Mouse (Mus musculus) right cerebral cortex, postnatal 10 days (tissue): ENCODE data around the gene Fgfr3.

ENCODE experiments used
- DNase-seq, 2 experiments: peaks; one replicate each; pipeline ENCODE4 v3.0.0; 2021; ENCODE audit warnings: low spot score in 2 of 2

Gene Fgfr3

DNA sequence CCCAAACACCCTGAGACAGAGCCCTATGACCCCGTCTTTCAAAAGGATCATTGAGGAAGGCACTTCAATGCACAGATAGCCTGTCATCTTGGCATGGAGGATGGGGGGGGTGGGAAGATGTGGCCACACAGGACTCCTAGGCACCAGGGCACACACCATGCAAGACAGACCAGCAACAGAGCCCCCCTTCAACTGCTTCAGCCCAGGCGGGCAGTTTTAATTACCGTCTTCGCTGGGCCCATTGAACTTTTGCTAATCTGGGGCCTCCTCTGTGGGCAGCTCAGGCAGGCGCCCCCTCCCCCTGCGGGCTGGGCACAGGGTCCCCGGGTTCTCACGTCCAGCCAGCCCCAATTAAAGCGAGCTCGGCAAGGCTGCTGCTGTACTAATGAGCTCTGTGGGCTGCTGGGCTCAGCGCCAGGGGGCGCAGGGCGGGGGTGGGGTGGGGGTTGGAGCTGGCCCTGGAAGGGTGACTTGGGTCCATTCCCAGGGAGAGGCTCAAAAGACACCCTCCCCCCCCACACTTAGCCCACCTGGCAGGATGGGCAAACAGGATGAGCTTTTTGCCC is 23.4 kb upstream of the Fgfr3 start:
- DNase-seq, result peak; percentile 84 to 86

- no peak for DNase-seq
Observed at GRCm38 (mm10) chr5:33698669-33699068, 22.8 kb upstream of the Fgfr3 start.

DNA sequence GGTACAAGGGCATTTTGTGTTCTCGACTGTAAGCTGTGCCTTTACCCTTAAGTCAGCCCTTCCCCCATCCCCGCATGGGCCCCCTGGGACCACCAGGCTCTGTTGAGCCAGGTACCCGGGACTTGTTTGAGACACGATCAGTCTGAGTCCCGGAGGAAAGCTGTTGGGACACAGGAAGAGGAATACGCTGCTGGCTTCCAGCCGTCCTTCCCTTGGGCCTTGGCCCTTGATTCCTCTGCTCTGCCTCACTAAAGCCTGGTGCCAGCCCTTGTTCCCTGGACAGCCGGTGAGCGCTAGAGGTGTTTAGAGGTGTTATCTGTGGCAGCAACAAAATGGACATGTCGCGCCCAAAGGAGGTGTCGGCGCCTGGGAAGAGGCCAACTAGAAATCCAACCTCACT is 21.5 kb upstream of the Fgfr3 start:
- no peak for DNase-seq

DNA sequence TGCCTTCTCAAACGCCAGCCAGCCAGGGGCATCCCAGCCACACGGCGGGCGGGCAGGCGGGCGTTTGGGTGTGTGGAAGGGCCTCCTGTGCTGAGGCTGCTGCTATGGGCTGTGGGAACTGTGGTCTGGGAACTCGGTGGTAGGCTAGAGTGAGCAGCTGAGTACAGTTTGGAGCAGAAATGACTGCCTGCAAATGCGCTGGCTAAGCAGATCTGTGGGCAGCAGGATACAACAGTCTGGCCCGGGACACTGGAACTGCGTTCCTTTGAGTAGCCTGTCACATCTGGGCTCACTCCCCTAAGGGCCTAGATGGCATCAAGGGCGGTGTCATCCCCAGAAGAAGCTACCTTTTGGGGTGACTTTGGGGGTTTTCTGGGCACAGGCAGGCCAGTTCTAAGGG is 19.6 kb upstream of the Fgfr3 start:
- no peak for DNase-seq

DNA sequence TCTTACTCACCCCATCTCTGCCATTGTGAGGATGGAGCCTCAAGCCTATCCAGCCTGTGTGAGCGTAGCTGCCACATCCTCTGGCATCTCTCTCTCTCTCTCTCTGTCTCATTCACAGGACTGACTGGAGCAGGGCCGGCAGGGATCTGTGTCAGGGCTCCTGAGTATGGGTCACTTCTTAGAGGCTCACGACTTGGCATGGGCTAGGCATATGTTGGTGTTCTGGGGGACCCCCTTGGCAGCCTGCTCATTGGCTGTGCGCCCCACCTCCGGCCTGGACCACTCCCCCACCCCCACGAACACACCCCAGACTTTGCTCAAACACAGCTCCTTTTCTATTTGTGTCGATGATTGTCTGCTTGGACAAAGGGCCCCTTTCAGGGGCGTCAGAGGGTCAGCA is 17.5 kb upstream of the Fgfr3 start:
- DNase-seq, result peak; percentile 60 to 66

DNA sequence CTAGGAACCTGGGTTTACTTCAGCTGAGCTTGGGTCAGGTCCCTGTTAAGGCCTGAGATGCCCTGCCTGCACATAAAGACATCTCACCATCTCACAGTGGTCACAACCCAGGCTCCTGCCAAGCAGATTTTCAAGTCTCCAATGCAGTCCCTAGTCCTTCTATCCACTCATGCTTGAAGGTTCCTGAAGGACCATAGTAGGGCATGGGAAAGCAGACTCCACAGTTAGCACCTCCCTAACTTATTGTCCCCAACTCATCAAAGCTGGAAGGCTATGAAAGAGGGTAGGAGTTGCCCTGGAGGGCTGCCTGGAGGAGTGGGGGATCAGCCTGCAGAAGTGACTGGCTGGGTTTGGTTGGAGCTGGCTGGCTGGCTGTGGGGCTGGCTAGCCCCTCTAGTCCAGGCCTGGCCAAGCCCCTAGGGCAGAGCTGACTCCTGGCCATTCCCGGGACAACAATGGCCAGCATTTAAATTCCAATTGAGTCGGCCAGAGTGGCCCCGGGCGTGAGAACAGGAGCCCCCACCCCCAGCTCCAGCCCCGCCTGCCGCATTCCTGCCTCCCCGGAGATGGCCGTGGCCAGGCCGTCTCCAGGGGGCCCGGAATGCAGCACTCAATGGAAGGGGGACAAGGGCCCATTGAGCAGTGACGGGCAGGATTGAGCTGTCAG is 16.4 kb upstream of the Fgfr3 start:
- DNase-seq, result peak; percentile 79 to 85

GRCm38 (mm10) chr5:33705612-33706349 is 15.7 kb upstream of the Fgfr3 start:
- DNase-seq, result no peak

DNA sequence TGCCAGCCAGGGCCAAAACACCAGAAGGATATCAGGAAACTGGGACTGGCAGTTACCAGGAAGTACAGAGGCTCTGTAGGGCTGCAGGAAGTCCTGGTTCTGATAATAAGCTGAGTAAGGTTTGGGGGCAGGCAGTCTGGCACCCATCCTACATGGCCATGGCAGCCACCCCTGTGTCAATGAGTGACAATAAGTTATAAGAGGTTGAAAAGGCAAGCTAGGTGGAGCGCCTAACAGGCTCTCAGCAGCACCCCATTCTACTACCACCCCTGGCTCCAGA is 15.2 kb upstream of the Fgfr3 start:
- DNase-seq, result no peak

DNA sequence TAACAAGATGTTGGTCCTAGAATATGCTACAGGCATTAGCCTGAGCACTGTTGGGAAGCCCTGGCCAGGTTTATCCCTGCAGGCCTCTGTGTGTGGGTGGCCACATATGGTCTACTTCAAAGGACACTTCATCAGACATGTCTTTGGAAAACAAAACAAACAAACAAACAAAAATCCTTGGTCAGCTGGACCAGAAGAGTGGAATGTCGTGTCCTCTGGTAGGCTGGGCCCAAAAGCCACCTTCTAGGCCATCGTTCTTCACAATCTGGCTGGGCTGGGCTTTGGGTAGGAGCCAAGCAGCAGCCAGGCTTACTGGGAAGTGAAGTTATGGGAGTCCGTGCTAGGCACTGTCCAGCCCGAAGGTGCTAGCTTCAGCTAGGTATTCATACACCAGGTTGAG is 14.3 kb upstream of the Fgfr3 start:
- no peak for DNase-seq

DNA sequence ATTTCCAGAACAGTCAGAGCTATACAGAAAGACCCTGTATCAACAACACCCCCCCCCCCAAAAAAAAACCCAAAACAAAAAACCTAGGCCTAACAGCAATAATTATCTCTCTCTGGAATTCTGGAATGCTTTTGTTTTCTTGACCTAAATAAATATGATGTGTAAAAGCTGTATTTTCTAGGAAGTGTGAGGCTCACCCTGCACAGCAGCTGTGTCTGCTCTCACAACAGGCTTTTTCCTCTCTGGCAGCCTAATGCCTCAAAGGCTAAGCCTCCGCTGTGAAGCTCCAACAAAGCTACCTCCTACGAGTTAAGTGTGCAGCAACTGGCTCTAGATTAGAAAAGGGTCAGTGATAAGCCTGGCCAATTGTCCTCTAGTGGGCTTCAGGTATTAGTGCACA is 12.4 kb upstream of the Fgfr3 start:
- DNase-seq, result no peak

DNA sequence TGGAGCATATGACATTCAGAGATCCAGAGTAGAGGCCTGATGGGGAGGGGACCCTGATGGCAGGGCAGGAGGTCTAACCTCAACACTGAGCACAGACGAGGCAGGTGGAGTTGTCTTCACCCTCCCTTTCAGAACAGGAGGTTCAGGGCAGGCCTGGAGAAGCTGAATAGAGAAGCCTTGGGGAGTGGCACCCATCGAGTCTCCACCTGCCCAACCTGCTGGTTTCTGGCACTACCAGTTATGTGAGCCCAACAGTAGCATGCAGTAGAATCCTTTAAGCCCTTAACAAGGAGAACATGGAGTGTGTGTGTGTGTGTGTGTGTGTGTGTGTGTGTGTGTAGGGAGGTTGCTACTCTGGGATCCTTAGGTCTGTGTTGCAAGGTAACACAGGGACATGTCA is 8.9 kb upstream of the Fgfr3 start:
- no peak for DNase-seq

GRCm38 (mm10) chr5:33715182-33715581 is 6.3 kb upstream of the Fgfr3 start:
- no peak for DNase-seq

DNA sequence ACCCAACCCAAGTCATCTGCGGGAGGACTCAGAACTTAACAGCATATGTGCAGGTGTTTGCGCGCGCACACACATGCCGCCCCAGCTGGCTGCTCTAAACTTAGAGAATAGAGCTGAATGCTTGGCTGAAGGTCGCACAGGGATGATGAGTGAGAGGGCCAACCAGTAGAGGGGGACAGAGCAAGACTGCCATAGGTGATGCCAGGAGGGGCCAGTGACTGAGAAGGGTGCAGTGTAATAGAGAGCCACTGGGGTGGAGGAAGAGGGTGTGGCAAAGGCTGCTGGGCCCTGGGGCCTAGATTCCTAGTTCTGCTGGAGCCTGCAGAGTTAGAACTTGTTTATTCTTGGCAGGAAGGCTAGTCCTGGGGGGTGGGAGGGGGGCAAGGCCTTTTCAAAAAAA is 5.0 kb upstream of the Fgfr3 start:
- no peak for DNase-seq

DNA sequence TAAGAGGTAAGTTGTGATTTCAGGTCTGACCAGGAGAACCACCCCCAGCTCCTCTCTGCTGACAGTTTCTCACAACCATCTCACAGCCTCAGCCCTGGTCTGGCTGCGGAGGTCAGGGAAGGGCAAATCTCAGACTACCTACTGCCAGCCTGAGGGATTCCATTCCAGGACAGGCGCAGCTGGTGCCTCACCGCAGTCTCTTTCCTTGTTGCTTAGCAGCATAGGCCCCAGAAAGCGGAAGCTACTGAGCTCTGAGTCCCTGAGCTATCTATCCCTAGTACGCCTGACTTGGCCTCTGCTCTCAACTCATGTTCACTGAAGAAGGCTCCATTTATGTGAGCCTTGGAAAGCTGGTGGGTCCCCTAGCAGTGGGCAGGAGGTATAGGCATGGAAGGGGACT is 3.0 kb upstream of the Fgfr3 start:
- no peak for DNase-seq

DNA sequence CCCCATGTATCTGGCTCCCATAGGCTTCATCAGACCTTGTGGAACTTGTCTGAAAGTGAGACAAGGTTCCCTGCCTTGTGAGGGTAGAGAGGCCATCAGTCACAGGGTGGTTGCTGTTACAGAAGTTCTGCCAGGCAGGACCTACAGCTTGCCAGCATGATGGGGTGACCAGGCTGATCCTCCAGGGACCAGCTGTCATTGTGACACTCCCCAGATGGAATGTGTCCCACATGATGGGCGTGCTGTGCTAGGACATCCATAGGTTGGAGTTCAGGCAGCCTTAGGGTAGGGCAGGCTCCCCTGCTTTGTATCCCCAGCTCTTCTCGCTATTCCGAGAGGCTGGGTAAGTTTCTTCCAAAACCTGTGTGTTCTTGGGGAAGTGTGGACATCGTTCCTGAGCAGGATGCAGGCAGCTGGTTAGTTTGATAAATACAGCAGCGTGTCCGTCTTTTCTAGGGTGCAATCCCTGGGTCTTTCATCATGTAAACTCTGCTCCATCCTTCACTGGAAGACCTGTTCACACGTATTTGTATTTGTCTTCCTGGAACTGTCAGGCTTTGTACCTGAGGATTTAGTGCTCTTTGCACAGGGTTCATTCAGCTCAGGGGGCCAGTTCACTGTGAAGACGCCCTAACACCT is 503 bp upstream of the Fgfr3 start:
- no peak for DNase-seq

DNA sequence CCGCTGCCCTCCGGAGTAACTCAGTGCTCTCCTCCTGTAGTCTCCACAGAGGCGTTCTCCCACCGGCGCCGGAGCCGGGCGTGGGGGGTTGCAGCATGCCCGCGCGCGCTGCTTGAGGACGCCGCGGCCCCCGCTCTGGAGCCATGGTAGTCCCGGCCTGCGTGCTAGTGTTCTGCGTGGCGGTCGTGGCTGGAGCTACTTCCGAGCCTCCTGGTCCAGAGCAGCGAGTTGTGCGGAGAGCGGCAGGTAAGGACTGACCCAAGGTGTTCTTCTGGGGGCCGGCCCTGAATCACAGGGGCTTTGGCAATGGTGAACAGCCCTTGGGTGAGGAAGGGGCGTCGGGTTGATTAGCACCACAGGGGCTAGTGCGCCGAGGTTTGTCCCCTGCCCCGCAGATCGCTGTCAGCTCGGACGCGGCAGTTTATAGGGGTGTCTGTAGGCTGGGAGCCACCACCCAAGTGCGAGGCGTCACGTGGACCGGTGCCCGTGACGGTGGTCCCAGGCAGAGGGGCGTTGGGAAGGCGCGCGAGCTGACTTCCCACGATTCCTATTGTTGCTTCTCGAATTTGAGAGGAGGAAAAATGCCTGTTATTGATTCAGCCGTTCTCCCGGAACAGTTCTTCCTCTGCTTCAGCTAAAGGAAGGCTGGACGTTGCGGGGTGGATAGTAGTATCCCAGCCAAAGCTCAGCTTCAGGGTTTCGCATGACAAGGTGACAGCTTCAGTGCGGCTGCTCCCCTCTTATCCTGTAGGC is 968 bp downstream of the Fgfr3 start:
- no peak for DNase-seq

GRCm38 (mm10) chr5:33723019-33723640 is 1.7 kb downstream of the Fgfr3 start:
- peak in 1 of 2 experiments; percentile 52 for DNase-seq

- no peak for DNase-seq
Observed at GRCm38 (mm10) chr5:33723641-33724465, 2.4 kb downstream of the Fgfr3 start.

DNA sequence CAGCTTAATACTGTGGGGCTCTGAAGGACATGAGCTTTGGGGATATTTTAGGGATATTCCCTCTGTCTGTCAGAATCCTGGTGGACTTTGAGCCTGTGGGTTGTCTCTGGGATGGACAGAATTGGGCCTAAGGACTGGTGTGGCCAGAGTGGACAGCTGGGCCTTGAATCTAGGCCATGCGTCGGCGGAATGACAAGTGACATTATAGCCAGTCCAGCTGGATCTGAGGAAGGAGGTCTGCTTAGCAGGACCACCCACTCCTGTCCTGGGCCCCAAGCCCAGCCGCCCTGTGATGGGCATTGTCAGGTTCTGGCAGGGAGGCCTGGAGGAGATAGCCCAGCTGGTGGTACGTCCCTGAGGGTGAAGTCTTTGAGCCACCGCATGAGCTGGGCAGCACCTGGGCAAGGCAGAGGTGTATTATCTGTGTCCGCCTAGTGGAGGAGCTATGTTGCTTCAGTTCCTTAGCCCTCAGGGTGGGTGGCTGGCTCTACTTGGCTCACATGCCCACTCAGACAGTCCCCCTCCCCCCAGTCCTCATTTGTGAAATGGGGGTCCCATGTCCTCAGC is 4.7 kb downstream of the Fgfr3 start:
- DNase-seq, result peak; percentile 78 to 83

DNA sequence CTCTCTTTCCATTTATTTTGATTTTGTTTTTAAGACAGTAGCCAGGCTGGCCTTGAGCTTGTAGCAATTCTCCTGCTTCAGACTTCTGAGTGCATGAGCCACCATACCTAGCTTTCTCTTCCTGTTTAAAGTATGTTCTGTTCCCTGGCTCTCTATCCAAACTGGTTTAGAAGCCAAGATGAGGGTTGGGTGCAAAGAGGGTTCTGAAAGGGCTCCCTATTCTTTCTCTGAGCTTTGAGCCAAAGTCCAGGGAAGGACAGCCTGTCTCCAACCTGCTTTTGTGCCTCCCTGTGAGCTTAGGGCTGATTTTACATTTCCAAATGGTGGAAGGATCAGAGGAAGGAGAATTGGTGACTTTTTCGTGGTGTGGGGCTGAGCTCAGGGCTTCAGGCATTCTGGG is 5.4 kb downstream of the Fgfr3 start:
- no peak for DNase-seq

DNA sequence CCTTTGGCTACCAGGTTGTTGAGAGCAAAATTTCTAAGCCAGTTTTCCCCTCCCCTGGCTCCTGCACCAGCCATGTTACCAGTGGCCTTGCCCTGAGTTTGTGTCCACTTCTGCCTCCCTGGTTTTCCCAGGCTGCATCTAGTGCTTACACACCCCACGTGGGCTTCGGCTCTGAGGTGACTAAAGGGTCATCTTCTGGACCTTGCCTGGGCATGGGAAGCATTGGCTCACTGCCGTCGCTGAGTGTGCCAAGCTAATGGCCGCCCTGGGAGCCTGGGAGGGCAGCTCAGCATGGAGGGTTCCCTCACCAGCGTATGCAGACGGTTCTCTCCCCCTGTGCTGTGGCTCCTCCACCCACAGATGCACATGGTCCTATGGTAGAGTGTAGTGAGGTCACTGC is 7.4 kb downstream of the Fgfr3 start:
- peak in 1 of 2 experiments; percentile 65 for DNase-seq
